Mouse (Mus musculus): ENCODE results near the gene Arap1.

GRCm38 (mm10) chr7:101362791-101363191 lies 14.9 kb downstream of the Arap1 start:
- no peak for TF ChIP-seq POLR2A (IDR thresholded peaks at IDR 0.05; ENCODE audit: borderline replicate concordance, low read depth, low read length)
- no peak for TF ChIP-seq CTCF (IDR thresholded peaks at IDR 0.05; ENCODE audit: low read depth, low read length)

All from bone marrow macrophage, adult 2 months (primary cell).